Mouse (Mus musculus) forebrain, embryonic 11.5 days (tissue): ENCODE data around the gene Pla1a. TPM values are rescaled to one million over a fixed set of nuclear protein-coding genes. Genes with fewer than 3 reads are reported as not detected.

ENCODE experiments used
- ATAC-seq: fragments of 200-750 bp; cut with Nextera tagmentation; replicated peaks from 2 replicates; pipeline ENCODE4 v1.8.0; 2017; ENCODE audit warnings: moderate TSS enrichment; ENCODE audit not compliant: low FRiP score
- DNase-seq: peaks from one replicate; pipeline ENCODE4 v3.0.0-alpha.2; 2017; ENCODE audit warnings: low spot score
- H3K27ac ChIP-seq: fragments of 300-500 bp; sonication (generic); 2 replicates; pipeline ENCODE4 v1.5.1; 2014; ENCODE audit warnings: low read depth, low read length
- H3K27me3 ChIP-seq: fragments of 300-500 bp; sonication (generic); 2 replicates; pipeline ENCODE4 v1.6.1; 2014; ENCODE audit warnings: mild to moderate bottlenecking, low read length, mixed read lengths; ENCODE audit not compliant: control insufficient read depth, insufficient read depth
- H3K36me3 ChIP-seq: fragments of 300-500 bp; sonication (generic); 2 replicates; pipeline ENCODE4 v1.6.1; 2014; ENCODE audit warnings: mild to moderate bottlenecking, low read length, moderate library complexity, mixed read lengths; ENCODE audit not compliant: control insufficient read depth, insufficient read depth
- H3K4me1 ChIP-seq: fragments of 300-500 bp; sonication (generic); replicated peaks from 2 replicates; pipeline ENCODE4 v1.6.1; 2014; ENCODE audit warnings: low read length, mixed read lengths; ENCODE audit not compliant: control insufficient read depth, insufficient read depth
- H3K4me2 ChIP-seq: fragments of 300-500 bp; sonication (generic); 2 replicates; pipeline ENCODE4 v1.6.1; 2014; ENCODE audit warnings: low read depth, mild to moderate bottlenecking, low read length, moderate library complexity, mixed read lengths; ENCODE audit not compliant: severe bottlenecking
- H3K4me3 ChIP-seq: fragments of 300-500 bp; sonication (generic); 2 replicates; pipeline ENCODE4 v1.5.1; 2014; ENCODE audit warnings: low read depth, low read length
- H3K9ac ChIP-seq: fragments of 300-500 bp; sonication (generic); 2 replicates; pipeline ENCODE4 v1.6.1; 2014; ENCODE audit warnings: low read length
- H3K9me3 ChIP-seq: fragments of 300-500 bp; sonication (generic); 2 replicates; pipeline ENCODE4 v1.6.1; 2016; ENCODE audit warnings: low read length, mixed read lengths; ENCODE audit not compliant: control insufficient read depth
- WGBS: fragments of 180-500 bp; shearing (Covaris S2); extraction: QIAGEN DNeasy Blood & Tissue Kit; methylation state at CpG from one replicate; pipeline ENCODE4 v1.1.7; 2014; 5-methylcytosine and 5-hydroxymethylcytosine counted together
- polyA plus RNA-seq: library from polyadenylated mRNA; unstranded; fragments of >200 nt; fragmentation: Nextera tagmentation; extraction: Ambion mirVana; gene quantifications from 2 replicates; pipeline ENCODE4 v1.2.1, GENCODE M21; 2014

Gene Pla1a
- polyA plus RNA-seq, 1 experiment from 2014 or later: 0.15 TPM

GRCm38 (mm10) chr16:38349881-38350280, 83.1 kb downstream of the Pla1a start:
- ATAC-seq: no peak
- no peak for DNase-seq
- no peaks in the 10 kb centered on the region for H3K27me3 ChIP-seq
- no peak overlapping the region for H3K4me2 ChIP-seq
- H3K9me3 ChIP-seq: no peaks in the 10 kb centered on the region
- no peak overlapping the region for H3K9ac ChIP-seq
- no peak overlapping the region for H3K4me3 ChIP-seq
- H3K36me3 ChIP-seq: peaks cover 2% of the 10 kb centered on the region; the same call in 1 of the 2 replicates
- H3K4me1 ChIP-seq: peaks cover 3% of the 10 kb centered on the region; the same call in 1 of the 2 replicates
- no peak overlapping the region for H3K27ac ChIP-seq
- 92% methylated on average over 2 of the region's 2 CpGs for WGBS

GRCm38 (mm10) chr16:38348217-38348761, 84.7 kb downstream of the Pla1a start:
- Histone ChIP-seq H3K4me3 (no peak overlapping the region), H3K27ac (no peak overlapping the region), H3K9me3 (no peaks in the 10 kb centered on the region), H3K36me3 (peaks cover 2% of the 10 kb centered on the region; the same call in 1 of the 2 replicates), H3K9ac (no peak overlapping the region), H3K4me1 (peaks cover 3% of the 10 kb centered on the region; the same call in 1 of the 2 replicates), H3K4me2 (no peak overlapping the region), H3K27me3 (no peaks in the 10 kb centered on the region)
- ATAC-seq: no peak
- DNase-seq: no peak
- 94% methylated on average over 9 of the region's 9 CpGs for WGBS

DNA sequence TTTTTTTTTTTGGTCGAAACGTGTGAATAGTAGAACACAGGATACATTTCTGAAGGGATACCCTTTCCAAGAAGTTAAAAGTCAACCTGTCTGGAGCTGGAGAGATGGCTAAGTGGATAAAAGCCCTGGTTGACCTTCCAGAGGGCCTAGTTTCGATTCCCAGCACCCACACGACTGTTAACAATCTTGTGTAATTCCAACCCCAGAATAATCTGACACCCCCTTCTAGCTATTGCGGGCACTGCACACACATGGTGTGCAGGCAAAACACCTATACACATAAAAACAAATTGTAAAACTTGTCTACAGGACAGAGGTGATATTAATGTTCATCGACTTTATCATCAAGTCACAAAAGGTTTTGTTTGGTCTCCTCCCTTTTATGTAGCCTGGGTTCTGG, 85.4 kb downstream of the Pla1a start:
- H3K27me3 ChIP-seq: no peaks in the 10 kb centered on the region
- H3K9me3 ChIP-seq: no peaks in the 10 kb centered on the region
- H3K4me1 ChIP-seq: peaks cover 3% of the 10 kb centered on the region; the same call in 1 of the 2 replicates
- 60% methylated on average over 6 of the region's 6 CpGs for WGBS
- no peak for ATAC-seq
- H3K4me2 ChIP-seq: peak overlapping the region; percentile 65
- H3K9ac ChIP-seq: peak overlapping the region; percentile 74; the same call in 1 of the 2 replicates
- peak overlapping the region; percentile 74 for H3K4me3 ChIP-seq
- peaks cover 2% of the 10 kb centered on the region; the same call in 1 of the 2 replicates for H3K36me3 ChIP-seq
- no peak for DNase-seq
- no peak overlapping the region for H3K27ac ChIP-seq

- Histone ChIP-seq H3K36me3 (peaks cover 2% of the 10 kb centered on the region; the same call in 1 of the 2 replicates), H3K27me3 (no peaks in the 10 kb centered on the region), H3K4me1 (peaks cover 3% of the 10 kb centered on the region; the same call in 1 of the 2 replicates), H3K9me3 (no peaks in the 10 kb centered on the region), H3K4me3 (peak within 1 kb of the TSS; percentile 74), H3K4me2 (peak within 1 kb of the TSS; percentile 65), H3K9ac (peak within 1 kb of the TSS; percentile 74), H3K27ac (peak within 1 kb of the TSS; percentile 84)
- ATAC-seq: peak; percentile 96
- WGBS: 4% methylated on average over 35 of the region's 35 CpGs
- DNase-seq: peak; percentile 91
These were observed 86.2 kb downstream of the Pla1a start, which contains the start of the genes Cox17 and Gm21987 for GRCm38 (mm10) chr16:38346529-38347325. Gene Cox17 (plus strand): TSS chr16:38346991. Gene Gm21987 (plus strand): TSS chr16:38347040.

Other genes with a start within 250 kb of the Pla1a start
- not detected in 2 replicates for gene Nr1i2, start 138.3 kb downstream of the Pla1a start, polyA plus RNA-seq
- 0.39 and 0.41 TPM in 2 replicates for gene Maats1, start 91.0 kb downstream of the Pla1a start, polyA plus RNA-seq
- 118 and 119 TPM in 2 replicates for gene Cox17, start 86.2 kb downstream of the Pla1a start, polyA plus RNA-seq
- gene Gm21987, start 86.1 kb downstream of the Pla1a start, polyA plus RNA-seq: not detected in 2 replicates
- 0.56 and 1.4 TPM in 2 replicates for gene Popdc2, start 70.9 kb downstream of the Pla1a start, polyA plus RNA-seq
- 135 and 137 TPM in 2 replicates for gene Adprh, start 19.6 kb upstream of the Pla1a start, polyA plus RNA-seq
- 0.45 and 0.73 TPM in 2 replicates for gene Cd80, start 22.4 kb upstream of the Pla1a start, polyA plus RNA-seq
- gene Timmdc1, start 89.5 kb upstream of the Pla1a start, polyA plus RNA-seq: 30.2 and 31.3 TPM in 2 replicates
- 72.4 and 75.5 TPM in 2 replicates for gene Poglut1, start 117.1 kb upstream of the Pla1a start, polyA plus RNA-seq
- 77.6 and 85.0 TPM in 2 replicates for gene Tmem39a, start 125.6 kb upstream of the Pla1a start, polyA plus RNA-seq